Mouse (Mus musculus): ENCODE data around the gene Chmp1a.
"Not testable (repeated sequence)": the region's sequence is repeated elsewhere in the genome, so short reads cannot be mapped to it uniquely, and the experiment has no call there.

The Chmp1a gene

GRCm38 (mm10) chr8:123231742-123232141 is 19.2 kb upstream of the Chmp1a start:
- DNase-seq (ENCODE audit: low spot score), result no peak

DNA sequence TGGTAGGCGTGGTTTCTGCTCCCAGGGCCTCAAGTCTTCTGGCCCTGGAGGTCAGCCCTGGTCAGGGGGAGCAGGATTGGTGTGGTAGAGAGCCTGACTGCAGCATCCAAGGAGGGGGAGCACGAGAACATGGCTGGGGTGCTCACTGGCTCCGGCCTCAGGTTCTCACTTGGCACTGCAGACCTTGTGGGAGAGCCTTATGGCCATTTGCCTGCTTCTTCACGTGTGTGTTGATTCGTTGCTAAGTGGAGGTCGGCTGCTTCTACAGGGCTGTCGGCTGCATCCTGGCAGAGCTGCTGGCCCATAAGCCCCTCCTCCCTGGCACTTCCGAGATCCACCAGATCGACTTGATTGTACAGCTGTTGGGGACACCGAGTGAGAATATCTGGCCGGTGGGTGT is 17.8 kb upstream of the Chmp1a start:
- DNase-seq (ENCODE audit: low spot score), result not testable (repeated sequence)

DNA sequence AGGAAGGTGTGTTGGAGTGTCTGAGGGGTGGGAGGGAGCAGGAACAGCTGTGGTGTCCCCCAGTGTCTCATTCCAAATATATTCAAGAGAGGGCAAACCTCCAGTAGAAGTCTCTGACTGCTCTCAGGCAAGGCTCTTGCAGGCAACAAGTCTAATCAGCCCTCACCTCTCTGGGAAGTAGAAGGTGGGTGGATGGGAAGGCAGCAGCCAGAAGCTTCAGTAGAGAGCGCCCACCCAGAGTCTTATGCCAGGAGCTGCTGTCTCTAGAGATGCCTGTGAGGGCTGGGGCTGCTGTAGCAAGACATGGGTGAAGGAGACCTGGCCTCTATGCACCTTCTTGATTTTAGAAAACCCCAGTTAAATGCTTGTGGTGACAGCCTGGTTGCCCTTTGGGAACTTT is 15.9 kb upstream of the Chmp1a start:
- DNase-seq (ENCODE audit: low spot score), result no peak

GRCm38 (mm10) chr8:123224278-123225266 is 12.0 kb upstream of the Chmp1a start, which contains the start of gene Cdk10:
Cdk10 (plus strand) TSS chr8:123224842.
- DNase-seq (ENCODE audit: low spot score), result peak; percentile 92

GRCm38 (mm10) chr8:123220917-123221316 is 8.4 kb upstream of the Chmp1a start:
- DNase-seq (ENCODE audit: low spot score), result peak; percentile 53

DNA sequence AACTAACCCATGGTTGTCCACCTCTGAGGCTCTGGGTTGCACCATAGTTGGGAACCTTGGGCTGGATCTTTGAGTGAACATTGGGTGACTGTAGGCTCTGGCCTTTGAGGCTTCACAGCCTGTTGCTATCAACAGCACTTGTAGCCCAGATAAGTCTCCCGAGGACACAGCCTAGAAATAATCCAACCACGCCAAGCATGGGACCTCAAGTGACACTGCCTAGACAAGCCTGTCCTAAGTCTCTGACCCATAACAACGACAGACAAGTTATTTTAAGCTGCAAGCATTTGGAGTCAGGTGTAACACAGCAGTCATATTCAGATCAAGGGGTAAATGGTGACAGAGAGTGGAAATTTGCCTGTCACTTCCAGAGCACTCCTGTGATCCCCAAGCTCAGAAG is 2.9 kb upstream of the Chmp1a start:
- DNase-seq (ENCODE audit: low spot score), result no peak

DNA sequence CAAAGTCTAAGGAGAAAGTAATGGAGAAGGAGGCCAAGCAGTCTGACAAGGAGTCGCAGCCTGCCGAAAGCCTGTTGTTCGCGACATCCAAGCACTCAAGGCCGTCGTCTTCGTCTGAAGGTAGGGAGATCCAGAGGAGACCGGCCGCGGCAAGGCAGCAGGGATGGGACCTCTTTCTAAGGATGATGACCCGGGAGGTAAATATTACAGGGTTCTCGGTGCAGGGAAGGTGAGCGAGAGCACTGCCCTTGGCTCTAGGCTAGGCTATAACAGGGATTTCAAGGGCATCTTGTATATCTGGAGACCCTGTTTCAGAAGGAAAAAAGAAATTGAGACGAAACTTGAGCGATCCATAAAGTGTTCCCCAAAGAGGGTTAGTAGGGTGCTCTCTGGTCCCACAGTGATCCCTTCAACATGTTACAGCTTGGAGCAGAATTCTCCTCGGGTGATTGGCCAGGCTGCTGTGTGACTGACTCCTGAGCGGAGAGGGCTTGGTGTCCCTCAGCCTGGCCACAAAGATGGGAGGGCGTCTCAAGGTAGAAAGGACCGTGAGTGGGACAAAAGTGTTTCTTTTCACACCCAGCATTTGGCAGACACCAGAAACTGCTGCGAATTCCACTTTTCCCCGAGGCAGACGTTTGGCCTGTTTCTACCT is 682 bp upstream of the Chmp1a start:
- DNase-seq (ENCODE audit: low spot score), result no peak

- DNase-seq (ENCODE audit: low spot score), result no peak
Measured at GRCm38 (mm10) chr8:123211876-123212275, 687 bp downstream of the Chmp1a start.

DNA sequence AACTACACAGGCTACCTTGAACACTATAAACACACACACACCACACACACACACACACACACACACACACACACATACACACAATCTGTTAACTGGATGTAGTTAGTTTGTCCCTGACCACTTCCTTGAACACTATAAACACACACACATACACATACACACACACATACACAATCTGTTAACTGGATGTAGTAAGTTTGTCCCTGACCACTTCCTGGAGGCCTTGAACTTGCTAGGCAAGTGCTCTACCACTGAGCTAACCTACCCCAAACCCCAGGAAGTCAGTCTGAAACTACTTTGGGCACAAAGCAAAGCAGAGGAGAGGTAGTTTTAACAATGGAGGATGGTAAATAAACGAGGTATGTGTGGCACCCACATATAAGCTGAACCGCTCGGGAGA is 9.0 kb downstream of the Chmp1a start:
- DNase-seq (ENCODE audit: low spot score), result no peak

GRCm38 (mm10) chr8:123202288-123202687 is 10.3 kb downstream of the Chmp1a start:
- peak; percentile 76 for DNase-seq (ENCODE audit: low spot score)

GRCm38 (mm10) chr8:123199864-123200263 is 12.7 kb downstream of the Chmp1a start:
- no peak for DNase-seq (ENCODE audit: low spot score)

GRCm38 (mm10) chr8:123197016-123197415 is 15.5 kb downstream of the Chmp1a start:
- not testable (repeated sequence) for DNase-seq (ENCODE audit: low spot score)

DNA sequence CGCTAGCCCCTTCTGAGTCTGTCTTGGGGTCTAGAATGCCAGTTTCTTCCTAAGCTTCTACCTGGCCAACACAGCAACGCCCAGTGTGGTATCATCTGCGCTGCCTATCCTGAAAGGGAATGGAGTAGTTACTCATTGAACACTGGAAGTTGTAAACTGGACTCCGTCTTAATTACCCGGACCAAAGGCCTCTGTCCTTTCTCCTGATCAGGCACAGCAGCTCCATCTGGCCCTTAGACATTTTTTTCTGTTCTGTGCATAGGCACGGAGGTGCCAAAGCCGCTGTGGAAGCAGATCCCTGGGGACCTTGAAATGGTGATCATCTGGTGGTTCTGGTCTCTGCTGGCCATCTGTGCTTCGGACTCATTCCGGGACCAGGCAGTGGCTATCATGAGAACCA is 18.8 kb downstream of the Chmp1a start:
- peak; percentile 42 for DNase-seq (ENCODE audit: low spot score)

- DNase-seq (ENCODE audit: low spot score), result no peak
Measured at GRCm38 (mm10) chr8:123191908-123192307, 20.7 kb downstream of the Chmp1a start.

GRCm38 (mm10) chr8:123190678-123191077 is 21.9 kb downstream of the Chmp1a start:
- DNase-seq (ENCODE audit: low spot score), result peak; percentile 45

- no peak for DNase-seq (ENCODE audit: low spot score)
Measured at GRCm38 (mm10) chr8:123188841-123189240, 23.7 kb downstream of the Chmp1a start.

GRCm38 (mm10) chr8:123188006-123188405 is 24.6 kb downstream of the Chmp1a start:
- no peak for DNase-seq (ENCODE audit: low spot score)

GRCm38 (mm10) chr8:123185566-123186409 is 26.8 kb downstream of the Chmp1a start, which contains the start of gene Dpep1:
Dpep1 (plus strand) TSS chr8:123186242.
- no peak for DNase-seq (ENCODE audit: low spot score)

- peak; percentile 17 for DNase-seq (ENCODE audit: low spot score)
Measured at GRCm38 (mm10) chr8:123181391-123181790, 31.2 kb downstream of the Chmp1a start.

- no peak for DNase-seq (ENCODE audit: low spot score)
Measured at GRCm38 (mm10) chr8:123157888-123158465, 54.6 kb downstream of the Chmp1a start, which contains the start of gene Sult5a1. Sult5a1 (minus strand) TSS chr8:123158315.

- DNase-seq (ENCODE audit: low spot score), result no peak
Measured at GRCm38 (mm10) chr8:123156070-123156773, 56.3 kb downstream of the Chmp1a start.
